Mouse (Mus musculus) frontal cortex, postnatal 10 days (tissue): ENCODE data around the gene Il10rb.

Source experiments
- DNase-seq, 2 experiments: peaks; one replicate each; pipeline ENCODE4 v3.0.0; 2022; ENCODE audit warnings: low spot score in 2 of 2, mixed read lengths in 1 of 2

Il10rb gene

GRCm38 (mm10) chr16:91405640-91406584 is at the start of gene Il10rb:
TSS of gene Il10rb (plus strand) at chr16:91406164.
- peak; percentile 32 to 52 for DNase-seq

- no peak for DNase-seq
These were observed 49.0 kb upstream of the Il10rb start for GRCm38 (mm10) chr16:91356760-91357525.

- no peak for DNase-seq
These were observed 48.5 kb upstream of the Il10rb start for GRCm38 (mm10) chr16:91357526-91357900.

GRCm38 (mm10) chr16:91358555-91358954 is 47.4 kb upstream of the Il10rb start:
- peak in 1 of 2 experiments; percentile 30 for DNase-seq

GRCm38 (mm10) chr16:91359531-91359930 is 46.4 kb upstream of the Il10rb start:
- DNase-seq = no peak

- no peak for DNase-seq
These were observed 45.8 kb upstream of the Il10rb start for GRCm38 (mm10) chr16:91360162-91360561.

- DNase-seq = no peak
These were observed 44.0 kb upstream of the Il10rb start for GRCm38 (mm10) chr16:91362006-91362405.

GRCm38 (mm10) chr16:91362616-91363272 is 43.2 kb upstream of the Il10rb start:
- no peak for DNase-seq

GRCm38 (mm10) chr16:91363483-91363882 is 42.5 kb upstream of the Il10rb start:
- DNase-seq = no peak

GRCm38 (mm10) chr16:91366567-91366966 is 39.4 kb upstream of the Il10rb start:
- no peak for DNase-seq

- DNase-seq = no peak
These were observed 38.9 kb upstream of the Il10rb start for GRCm38 (mm10) chr16:91367066-91367465.

- peak; percentile 60 to 78 for DNase-seq
These were observed 33.1 kb upstream of the Il10rb start, which contains the start of gene Ifnar2 for GRCm38 (mm10) chr16:91372577-91373472. TSS of gene Ifnar2 (plus strand) at chr16:91372783.

GRCm38 (mm10) chr16:91373473-91374252 is 32.3 kb upstream of the Il10rb start:
- DNase-seq = no peak

GRCm38 (mm10) chr16:91374253-91374634 is 31.7 kb upstream of the Il10rb start:
- DNase-seq = no peak

- DNase-seq = no peak
These were observed 29.3 kb upstream of the Il10rb start for GRCm38 (mm10) chr16:91376701-91377100.

GRCm38 (mm10) chr16:91378431-91378986 is 27.5 kb upstream of the Il10rb start:
- no peak for DNase-seq

- DNase-seq = no peak
These were observed 27.0 kb upstream of the Il10rb start for GRCm38 (mm10) chr16:91378991-91379390.

- DNase-seq = no peak
These were observed 26.6 kb upstream of the Il10rb start for GRCm38 (mm10) chr16:91379412-91379811.

- DNase-seq = no peak
These were observed 25.8 kb upstream of the Il10rb start for GRCm38 (mm10) chr16:91380151-91380550.

- no peak for DNase-seq
These were observed 24.4 kb upstream of the Il10rb start for GRCm38 (mm10) chr16:91381606-91382005.
